Mouse (Mus musculus) brain, embryonic 14.5 days (tissue): ENCODE measurements at regions not wholly inside any gene's neighbourhood (a gene's known extent, or its start where the extent isn't known, plus 50 kb on each side); places are given as distances from the start of the nearest gene placed in this dataset.

Experiments used
- CTCF ChIP-seq: fragments of 200-500 bp; IDR thresholded peaks from 2 replicates; pipeline ENCODE4 v1.5.1; 2012; ENCODE audit warnings: inconsistent platforms, mild to moderate bottlenecking, moderate library complexity, borderline replicate concordance; ENCODE audit not compliant: insufficient read depth, insufficient read length; ENCODE audit errors: extremely low read depth
- POLR2A ChIP-seq: fragments of 200-500 bp; IDR thresholded peaks from 2 replicates; pipeline ENCODE4 v1.6.1; 2012; ENCODE audit warnings: mild to moderate bottlenecking, inconsistent platforms, borderline replicate concordance; ENCODE audit not compliant: poor library complexity, insufficient read depth, insufficient read length, severe bottlenecking; ENCODE audit errors: extremely low read depth

DNA sequence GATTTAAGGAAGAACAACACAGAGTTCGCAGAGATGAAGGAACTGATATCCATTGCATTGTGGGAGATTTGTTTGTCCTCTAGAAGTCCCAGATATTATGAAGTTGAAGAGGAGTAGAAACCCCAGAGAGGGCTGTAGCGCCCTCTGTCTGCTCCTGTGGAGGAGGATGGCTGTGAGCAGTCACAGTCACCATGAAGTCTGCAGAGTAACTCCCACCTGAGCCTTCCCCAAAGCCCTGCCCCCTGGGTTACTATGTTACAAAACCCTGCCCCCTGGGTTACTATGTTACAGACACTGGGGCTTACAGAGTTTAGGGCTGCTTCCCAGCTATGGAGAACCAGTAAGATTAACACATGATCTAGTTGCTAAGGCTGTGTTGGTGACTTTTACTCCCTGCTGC is 62.9 kb upstream of the Irs2 start:
- TF ChIP-seq POLR2A (no peak), CTCF (peak; percentile 6; the same call in 1 of the 2 replicates)
